Comparison of ENCODE assay signal across 26 mouse cellular contexts in the genomic region with DNA sequence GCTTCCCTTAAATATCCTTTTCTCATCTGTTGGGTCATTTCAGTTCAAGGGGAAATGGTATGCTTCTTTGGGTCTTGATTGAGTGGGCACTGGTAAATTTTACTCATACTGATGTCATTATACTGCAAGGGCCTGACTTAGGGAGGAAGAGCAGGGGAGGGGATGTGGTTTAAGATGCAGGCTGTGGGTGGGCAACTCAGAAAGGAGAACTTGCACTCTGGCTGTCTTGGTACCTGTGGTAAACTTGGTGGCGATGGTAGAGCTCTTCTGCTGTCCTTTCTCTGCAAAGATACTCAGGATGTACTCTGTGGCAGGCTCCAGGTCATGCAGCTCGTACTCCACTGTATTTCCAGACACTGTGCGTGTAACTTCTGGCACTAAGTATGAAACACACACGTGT.
DNase-seq lines count a peak whose midpoint lies in the region; ATAC-seq and TF ChIP-seq lines count a peak whose summit lies in the region.
"Had no signal": no experiment of that assay in that cellular context is flagged by ENCODE, and none has a peak within 500 bp of the region (broad histone marks: within the 10 kb centered on the region; RNA-seq: fewer than 3 reads in every experiment).

No protein-coding gene starts in this region.

- TF ChIP-seq RAD21 in CH12.LX (IDR thresholded peaks at IDR 0.05; ENCODE audit: low read depth, low read length): no peak

- H3K4me1 ChIP-seq in CH12.LX (ENCODE audit: control insufficient read depth in 1 of 2, insufficient read depth in 2 of 2): peaks cover 0 to 34% of the 10 kb centered on the region in 2 experiments; a peak in 1 of 4 replicates
- H3K4me1 ChIP-seq: embryonic facial prominence, embryonic 12.5 days; embryonic facial prominence, embryonic 15.5 days; heart, embryonic 10.5 days; heart, embryonic 13.5 days; hindbrain, embryonic 12.5 days; hindbrain, embryonic 15.5 days had no signal

- dilution Hi-C loops in CH12.LX (cut with MboI; ENCODE audit: extremely low pct_ligation_motif_present, extremely low pct_unique_long_range_greater_than_20kb, low sequenced_read_pairs): no loop called here

- H3K27ac ChIP-seq in CH12.LX (ENCODE audit: insufficient read depth, low read depth): no peak overlapping the region
- H3K27ac ChIP-seq: embryonic facial prominence, embryonic 12.5 days; embryonic facial prominence, embryonic 15.5 days; heart, adult 2 months; heart, embryonic 10.5 days; heart, embryonic 13.5 days; hindbrain, embryonic 12.5 days; hindbrain, embryonic 15.5 days had no signal

- in situ Hi-C loops in CH12.LX (cut with MboI; ENCODE audit: low pct_ligation_motif_present, low pct_unique_long_range_greater_than_20kb, low sequenced_read_pairs): no loop called here

- no peak for TF ChIP-seq POLR2A in CH12.LX (IDR thresholded peaks at IDR 0.05; ENCODE audit: low read depth, low read length)

- H3K4me2 ChIP-seq in CH12.LX (ENCODE audit: insufficient read depth, low read depth, poor library complexity, severe bottlenecking): no peak overlapping the region
- H3K4me2 ChIP-seq: embryonic facial prominence, embryonic 12.5 days; embryonic facial prominence, embryonic 15.5 days; heart, embryonic 13.5 days; hindbrain, embryonic 12.5 days; hindbrain, embryonic 15.5 days had no signal

- no peaks in the 10 kb centered on the region for H3K27me3 ChIP-seq in CH12.LX (replicated peaks)
- H3K27me3 ChIP-seq: embryonic facial prominence, embryonic 15.5 days; heart, embryonic 13.5 days; hindbrain, embryonic 12.5 days; hindbrain, embryonic 15.5 days; Patski had no signal

- TF ChIP-seq CTCF in CH12.LX (conservative IDR thresholded peaks at IDR 0.05 in 1 of 2, IDR thresholded peaks at IDR 0.05 in 1 of 2; ENCODE audit: low read depth in 2 of 2, low read length in 2 of 2): no peak

- no peak overlapping the region for H3K9ac ChIP-seq in CH12.LX (ENCODE audit: insufficient read depth, low read depth)
- H3K9ac ChIP-seq: embryonic facial prominence, embryonic 12.5 days; embryonic facial prominence, embryonic 15.5 days; forebrain, postnatal 0 days; heart, embryonic 13.5 days; hindbrain, embryonic 12.5 days; hindbrain, embryonic 15.5 days had no signal

- TF ChIP-seq EP300 in CH12.LX (IDR thresholded peaks at IDR 0.05; ENCODE audit: low read length): no peak

- H3K79me2 ChIP-seq in CH12.LX (replicated peaks; ENCODE audit: control insufficient read depth, extremely low read depth, insufficient read depth, poor library complexity, severe bottlenecking): no peaks in the 10 kb centered on the region

- no peaks in the 10 kb centered on the region for H3K9me3 ChIP-seq in CH12.LX (replicated peaks; ENCODE audit: low read length)
- H3K9me3 ChIP-seq: embryonic facial prominence, embryonic 12.5 days; embryonic facial prominence, embryonic 15.5 days; heart, embryonic 10.5 days; heart, embryonic 13.5 days; hindbrain, embryonic 12.5 days; hindbrain, embryonic 15.5 days had no signal

- H3K4me3 ChIP-seq in CH12.LX (replicated peaks in 1 of 3; ENCODE audit: low read depth in 2 of 3, low read length in 2 of 3, poor library complexity in 1 of 3): no peak overlapping the region
- H3K4me3 ChIP-seq: embryonic facial prominence, embryonic 12.5 days; embryonic facial prominence, embryonic 15.5 days; heart, adult 2 months; heart, embryonic 10.5 days; heart, embryonic 13.5 days; hindbrain, embryonic 12.5 days; hindbrain, embryonic 15.5 days had no signal

- DNase-seq in CH12.LX (ENCODE audit: extremely low read depth): peak; percentile 37
- no peak for DNase-seq in kidney, postnatal 10 days
- no peak for DNase-seq in frontal cortex, postnatal 36 days (ENCODE audit: low spot score in 2 of 2)
- no peak for DNase-seq in retina, postnatal 1 day
- DNase-seq: adrenal gland, postnatal 10 days; adrenal gland, postnatal 36 days; cerebellum, adult 11-12 months; cerebellum, adult 8-10 months; cerebellum, postnatal 14 days; forebrain, postnatal 0 days; gastrocnemius, postnatal 36 days; heart, adult 2 months; heart, postnatal 14 days; heart, postnatal 4 days had no signal

- H3K36me3 ChIP-seq in CH12.LX (replicated peaks in 1 of 2; ENCODE audit: control insufficient read depth in 1 of 2, insufficient read depth in 1 of 2, low read length in 1 of 2): peaks cover 50 to 94% of the 10 kb centered on the region in 2 experiments
- H3K36me3 ChIP-seq: G1E; heart, embryonic 10.5 days; hindbrain, embryonic 12.5 days; hindbrain, embryonic 15.5 days had no signal

- peak; percentile 99 for ATAC-seq in common myeloid progenitor, adult 5-6 weeks (replicated peaks; ENCODE audit: low read depth, poor library complexity, severe bottlenecking)
- 0 out of 2 replicates have a peak, but pooled peaks have one; percentile 33 for ATAC-seq in megakaryocyte, adult 5-6 weeks (ENCODE audit: poor library complexity, severe bottlenecking)
- ATAC-seq: forebrain, embryonic 14.5 days; forebrain, postnatal 0 days; intestine, postnatal 0 days; Patski had no signal

TF ChIP-seq in CH12.LX, 34 proteins besides CTCF, POLR2A, EP300 and RAD21:
- TF ChIP-seq GABPA (IDR thresholded peaks at IDR 0.05; ENCODE audit: insufficient replicate concordance, low read depth, low read length): no peak
- TF ChIP-seq ELF1 (IDR thresholded peaks at IDR 0.05; ENCODE audit: low read depth, low read length): no peak
- TF ChIP-seq ZMIZ1 (IDR thresholded peaks at IDR 0.05; ENCODE audit: low read depth, low read length): no peak
- TF ChIP-seq CHD2 (IDR thresholded peaks at IDR 0.05; ENCODE audit: low read length): no peak
- no peak for TF ChIP-seq MEF2A (IDR thresholded peaks at IDR 0.05; ENCODE audit: borderline replicate concordance, low read depth, low read length)
- TF ChIP-seq UBTF (IDR thresholded peaks at IDR 0.05; ENCODE audit: low read depth, low read length): no peak
- TF ChIP-seq ZKSCAN1 (IDR thresholded peaks at IDR 0.05; ENCODE audit: borderline replicate concordance, low read depth, low read length): no peak
- no peak for TF ChIP-seq CHD1 (IDR thresholded peaks at IDR 0.05; ENCODE audit: low read depth, low read length)
- TF ChIP-seq HCFC1 (IDR thresholded peaks at IDR 0.05; ENCODE audit: low read depth, low read length): no peak
- TF ChIP-seq SIN3A (IDR thresholded peaks at IDR 0.05; ENCODE audit: low read length): no peak
- no peak for TF ChIP-seq ETS1 (conservative IDR thresholded peaks at IDR 0.05; ENCODE audit: low read depth, low read length)
- TF ChIP-seq MYC (IDR thresholded peaks at IDR 0.05; ENCODE audit: low read depth, low read length): no peak
- no peak for TF ChIP-seq ZNF384 (IDR thresholded peaks at IDR 0.05; ENCODE audit: low read depth, low read length)
- no peak for TF ChIP-seq MAZ (IDR thresholded peaks at IDR 0.05; ENCODE audit: low read depth, low read length)
